Mouse (Mus musculus): Measurements from ENCODE around the gene Dop1b. TPM values are rescaled to one million over a fixed set of nuclear protein-coding genes. Genes with fewer than 3 reads are reported as not detected.
"Not testable (repeated sequence)": the region's sequence is repeated elsewhere in the genome, so short reads cannot be mapped to it uniquely, and the experiment has no call there.

Dop1b gene
- polyA plus RNA-seq, 1 experiment, result 13.4 TPM

- no peak for TF ChIP-seq POLR2AphosphoS2 (IDR thresholded peaks at IDR 0.05; ENCODE audit: insufficient read length, low read depth)
- TF ChIP-seq E2F4 (IDR thresholded peaks at IDR 0.05; ENCODE audit: insufficient read depth), result no peak
- TF ChIP-seq POLR2A (IDR thresholded peaks at IDR 0.05; ENCODE audit: insufficient read length, low read depth), result no peak
- TF ChIP-seq MYOD1 (IDR thresholded peaks at IDR 0.05; ENCODE audit: control insufficient read depth in 1 of 3, insufficient read length in 2 of 3, low read depth in 2 of 3), result no peak
- no peak for TF ChIP-seq REST (IDR thresholded peaks at IDR 0.05; ENCODE audit: insufficient read depth, insufficient read length)
- no peak for TF ChIP-seq CEBPB (IDR thresholded peaks at IDR 0.05; ENCODE audit: insufficient read depth, poor library complexity, severe bottlenecking)
- no peak for TF ChIP-seq MYOG (IDR thresholded peaks at IDR 0.05; ENCODE audit: control insufficient read depth in 1 of 3, insufficient read depth in 1 of 3, insufficient read length in 2 of 3, low read depth in 2 of 3)
- TF ChIP-seq SRF (IDR thresholded peaks at IDR 0.05; ENCODE audit: control insufficient read depth, insufficient read length, low read depth), result no peak
- TF ChIP-seq USF1 (IDR thresholded peaks at IDR 0.05; ENCODE audit: low read depth), result no peak
- TF ChIP-seq TCF12 (IDR thresholded peaks at IDR 0.05; ENCODE audit: insufficient read depth, poor library complexity, severe bottlenecking), result no peak
- no peak for TF ChIP-seq TCF3 (IDR thresholded peaks at IDR 0.05; ENCODE audit: insufficient read length, low read depth)
- Histone ChIP-seq H3K4me2 (ENCODE audit: low read depth) (no peak overlapping the region), H3K27me3 (ENCODE audit: control insufficient read depth, insufficient read depth, insufficient read length) (no peaks in the 10 kb centered on the region), H3ac (ENCODE audit: control insufficient read depth, insufficient read length) (no peak overlapping the region), H3K79me2 (ENCODE audit: control insufficient read depth, insufficient read depth) (no peaks in the 10 kb centered on the region), H3K36me3 (ENCODE audit: control insufficient read depth, insufficient read depth) (no peaks in the 10 kb centered on the region), H3K4me3 (no peak overlapping the region)
These were observed 65.7 kb downstream of the Dop1b start for GRCm38 (mm10) chr16:93777247-93777999.

- not testable (repeated sequence) for H3K4me3 ChIP-seq; H3K79me2 ChIP-seq (ENCODE audit: control insufficient read depth, insufficient read depth); H3K4me2 ChIP-seq (ENCODE audit: low read depth); H3ac ChIP-seq (ENCODE audit: control insufficient read depth, insufficient read length); H3K36me3 ChIP-seq (ENCODE audit: control insufficient read depth, insufficient read depth); H3K27me3 ChIP-seq (ENCODE audit: control insufficient read depth, insufficient read depth, insufficient read length)
These were observed 66.7 kb downstream of the Dop1b start for GRCm38 (mm10) chr16:93778393-93778792.

- no peaks in the 10 kb centered on the region for H3K79me2 ChIP-seq (ENCODE audit: control insufficient read depth, insufficient read depth)
These were observed 67.8 kb downstream of the Dop1b start for GRCm38 (mm10) chr16:93779554-93779953.

GRCm38 (mm10) chr16:93780660-93781479, 69.2 kb downstream of the Dop1b start:
- Histone ChIP-seq H3ac (ENCODE audit: control insufficient read depth, insufficient read length) (no peak overlapping the region), H3K4me2 (ENCODE audit: low read depth) (no peak overlapping the region), H3K4me3 (no peak overlapping the region), H3K36me3 (ENCODE audit: control insufficient read depth, insufficient read depth) (no peaks in the 10 kb centered on the region), H3K27me3 (ENCODE audit: control insufficient read depth, insufficient read depth, insufficient read length) (no peaks in the 10 kb centered on the region), H3K79me2 (ENCODE audit: control insufficient read depth, insufficient read depth) (no peaks in the 10 kb centered on the region)
- TF ChIP-seq CEBPB (IDR thresholded peaks at IDR 0.05; ENCODE audit: insufficient read depth, poor library complexity, severe bottlenecking), result no peak
- TF ChIP-seq MYOD1 (IDR thresholded peaks at IDR 0.05; ENCODE audit: control insufficient read depth in 1 of 3, insufficient read length in 2 of 3, low read depth in 2 of 3), result no peak
- no peak for TF ChIP-seq POLR2A (IDR thresholded peaks at IDR 0.05; ENCODE audit: insufficient read length, low read depth)
- no peak for TF ChIP-seq TCF12 (IDR thresholded peaks at IDR 0.05; ENCODE audit: insufficient read depth, poor library complexity, severe bottlenecking)
- no peak for TF ChIP-seq MAX (IDR thresholded peaks at IDR 0.05; ENCODE audit: low read depth)
- TF ChIP-seq REST (IDR thresholded peaks at IDR 0.05; ENCODE audit: insufficient read depth, insufficient read length), result no peak
- TF ChIP-seq POLR2AphosphoS2 (IDR thresholded peaks at IDR 0.05; ENCODE audit: insufficient read length, low read depth), result no peak
- no peak for TF ChIP-seq MYOG (IDR thresholded peaks at IDR 0.05; ENCODE audit: control insufficient read depth in 1 of 3, insufficient read depth in 1 of 3, insufficient read length in 2 of 3, low read depth in 2 of 3)
- TF ChIP-seq USF1 (IDR thresholded peaks at IDR 0.05; ENCODE audit: low read depth), result no peak
- TF ChIP-seq TCF3 (IDR thresholded peaks at IDR 0.05; ENCODE audit: insufficient read length, low read depth), result no peak
- TF ChIP-seq SRF (IDR thresholded peaks at IDR 0.05; ENCODE audit: control insufficient read depth, insufficient read length, low read depth), result no peak

More at GRCm38 (mm10) chr16:93779554-93779953, 67.8 kb downstream of the Dop1b start:
- no peak overlapping the region for H3K4me3 ChIP-seq
- H3K36me3 ChIP-seq (ENCODE audit: control insufficient read depth, insufficient read depth), result no peaks in the 10 kb centered on the region
- no peak for TF ChIP-seq CEBPB (IDR thresholded peaks at IDR 0.05; ENCODE audit: insufficient read depth, poor library complexity, severe bottlenecking)
- no peak for TF ChIP-seq REST (IDR thresholded peaks at IDR 0.05; ENCODE audit: insufficient read depth, insufficient read length)
- H3K4me2 ChIP-seq (ENCODE audit: low read depth), result no peak overlapping the region
- H3K27me3 ChIP-seq (ENCODE audit: control insufficient read depth, insufficient read depth, insufficient read length), result no peaks in the 10 kb centered on the region
- no peak overlapping the region for H3ac ChIP-seq (ENCODE audit: control insufficient read depth, insufficient read length)

- no peaks in the 10 kb centered on the region for H3K36me3 ChIP-seq (ENCODE audit: control insufficient read depth, insufficient read depth)
- no peak overlapping the region for H3K4me2 ChIP-seq (ENCODE audit: low read depth)
- H3ac ChIP-seq (ENCODE audit: control insufficient read depth, insufficient read length), result no peak overlapping the region
- no peak for TF ChIP-seq POLR2AphosphoS2 (IDR thresholded peaks at IDR 0.05; ENCODE audit: insufficient read length, low read depth)
- TF ChIP-seq MYOD1 (IDR thresholded peaks at IDR 0.05; ENCODE audit: control insufficient read depth in 1 of 3, insufficient read length in 2 of 3, low read depth in 2 of 3), result no peak
- TF ChIP-seq MYOG (IDR thresholded peaks at IDR 0.05; ENCODE audit: control insufficient read depth in 1 of 3, insufficient read depth in 1 of 3, insufficient read length in 2 of 3, low read depth in 2 of 3), result no peak
- TF ChIP-seq USF1 (IDR thresholded peaks at IDR 0.05; ENCODE audit: low read depth), result no peak
- no peak for TF ChIP-seq CEBPB (IDR thresholded peaks at IDR 0.05; ENCODE audit: insufficient read depth, poor library complexity, severe bottlenecking)
- TF ChIP-seq POLR2A (IDR thresholded peaks at IDR 0.05; ENCODE audit: insufficient read length, low read depth), result no peak
- no peak for TF ChIP-seq MAX (IDR thresholded peaks at IDR 0.05; ENCODE audit: low read depth)
- no peak for TF ChIP-seq REST (IDR thresholded peaks at IDR 0.05; ENCODE audit: insufficient read depth, insufficient read length)
- H3K79me2 ChIP-seq (ENCODE audit: control insufficient read depth, insufficient read depth), result no peaks in the 10 kb centered on the region
- no peak overlapping the region for H3K4me3 ChIP-seq
- no peaks in the 10 kb centered on the region for H3K27me3 ChIP-seq (ENCODE audit: control insufficient read depth, insufficient read depth, insufficient read length)
These were observed 72.5 kb downstream of the Dop1b start for GRCm38 (mm10) chr16:93784175-93784574.

Data from myocyte (in vitro differentiated cells).